Mouse (Mus musculus): Measurements from ENCODE around the gene Fgf22.

GRCm38 (mm10) chr10:79795905-79796304 is 41.0 kb downstream of the Fgf22 start:
- TF ChIP-seq CTCF (IDR thresholded peaks at IDR 0.05; ENCODE audit: low read depth), result no peak; the same call in 1 of the 2 replicates
- TF ChIP-seq EP300 (IDR thresholded peaks at IDR 0.05; ENCODE audit: low read depth), result no peak

All from liver, postnatal 0 days (tissue).